Mouse (Mus musculus): ENCODE data around the gene H2-Eb2. TPM values are rescaled to one million over a fixed set of nuclear protein-coding genes. Genes with fewer than 3 reads are reported as not detected.

H2-Eb2 gene
- polyA plus RNA-seq, 1 experiment = 10.0 TPM

- Histone ChIP-seq H3K27ac (ENCODE audit: control insufficient read depth, insufficient read depth, low read length) (peak overlapping the region; percentile 51; the same call in 1 of the 2 replicates), H3K27me3 (ENCODE audit: control insufficient read depth, insufficient read depth, low read length) (no peaks in the 10 kb centered on the region), H3K4me1 (replicated peaks; ENCODE audit: control insufficient read depth, insufficient read depth, low read length) (peaks cover 6% of the 10 kb centered on the region; the same call in 1 of the 2 replicates), H3K4me3 (ENCODE audit: control insufficient read depth, insufficient read depth, low read length) (no peak overlapping the region), H3K36me3 (ENCODE audit: control insufficient read depth, insufficient read depth, low read length) (no peaks in the 10 kb centered on the region)
- no peak for TF ChIP-seq POLR2A (IDR thresholded peaks at IDR 0.05; ENCODE audit: control insufficient read depth, extremely low read depth, insufficient read depth, low read length, poor library complexity)
- TF ChIP-seq CTCF (IDR thresholded peaks at IDR 0.05; ENCODE audit: borderline replicate concordance, control insufficient read depth, extremely low read depth, insufficient read depth, low read length, poor library complexity) = no peak
- peak; percentile 67 for DNase-seq
- 19% methylated on average over 4 of the region's 4 CpGs for WGBS
Observed at GRCm38 (mm10) chr17:34304751-34305150, 20.7 kb upstream of the H2-Eb2 start.

- Histone ChIP-seq H3K4me1 (replicated peaks; ENCODE audit: control insufficient read depth, insufficient read depth, low read length) (peaks cover 11% of the 10 kb centered on the region), H3K4me3 (ENCODE audit: control insufficient read depth, insufficient read depth, low read length) (peak within 1 kb of the TSS; percentile 26), H3K27me3 (ENCODE audit: control insufficient read depth, insufficient read depth, low read length) (no peaks in the 10 kb centered on the region), H3K27ac (ENCODE audit: control insufficient read depth, insufficient read depth, low read length) (peak within 1 kb of the TSS; percentile 75), H3K36me3 (ENCODE audit: control insufficient read depth, insufficient read depth, low read length) (no peaks in the 10 kb centered on the region)
- no peak for TF ChIP-seq POLR2A (IDR thresholded peaks at IDR 0.05; ENCODE audit: control insufficient read depth, extremely low read depth, insufficient read depth, low read length, poor library complexity)
- no peak for TF ChIP-seq CTCF (IDR thresholded peaks at IDR 0.05; ENCODE audit: borderline replicate concordance, control insufficient read depth, extremely low read depth, insufficient read depth, low read length, poor library complexity)
- DNase-seq = peak; percentile 88
Observed at GRCm38 (mm10) chr17:34305380-34306030, 20.0 kb upstream of the H2-Eb2 start, which contains the start of gene H2-Eb1. Gene H2-Eb1 (plus strand): TSS chr17:34305867.

GRCm38 (mm10) chr17:34306407-34306806 lies 19.1 kb upstream of the H2-Eb2 start:
- Histone ChIP-seq H3K4me3 (ENCODE audit: control insufficient read depth, insufficient read depth, low read length) (peak overlapping the region; percentile 23; the same call in 1 of the 2 replicates), H3K27me3 (ENCODE audit: control insufficient read depth, insufficient read depth, low read length) (no peaks in the 10 kb centered on the region), H3K4me1 (replicated peaks; ENCODE audit: control insufficient read depth, insufficient read depth, low read length) (peaks cover 11% of the 10 kb centered on the region), H3K27ac (ENCODE audit: control insufficient read depth, insufficient read depth, low read length) (peak overlapping the region; percentile 33; the same call in 1 of the 2 replicates), H3K36me3 (ENCODE audit: control insufficient read depth, insufficient read depth, low read length) (no peaks in the 10 kb centered on the region)
- 89% methylated on average over 2 of the region's 2 CpGs for WGBS
- no peak for DNase-seq
- no peak for TF ChIP-seq POLR2A (IDR thresholded peaks at IDR 0.05; ENCODE audit: control insufficient read depth, extremely low read depth, insufficient read depth, low read length, poor library complexity)
- TF ChIP-seq CTCF (IDR thresholded peaks at IDR 0.05; ENCODE audit: borderline replicate concordance, control insufficient read depth, extremely low read depth, insufficient read depth, low read length, poor library complexity) = no peak

- no peaks in the 10 kb centered on the region for H3K36me3 ChIP-seq (ENCODE audit: control insufficient read depth, insufficient read depth, low read length)
- H3K4me3 ChIP-seq (ENCODE audit: control insufficient read depth, insufficient read depth, low read length) = no peak overlapping the region
- peaks cover 14% of the 10 kb centered on the region for H3K4me1 ChIP-seq (replicated peaks; ENCODE audit: control insufficient read depth, insufficient read depth, low read length)
- no peak overlapping the region; the same call in 1 of the 2 replicates for H3K27ac ChIP-seq (ENCODE audit: control insufficient read depth, insufficient read depth, low read length)
- H3K27me3 ChIP-seq (ENCODE audit: control insufficient read depth, insufficient read depth, low read length) = no peaks in the 10 kb centered on the region
- no peak for TF ChIP-seq POLR2A (IDR thresholded peaks at IDR 0.05; ENCODE audit: control insufficient read depth, extremely low read depth, insufficient read depth, low read length, poor library complexity)
- TF ChIP-seq CTCF (IDR thresholded peaks at IDR 0.05; ENCODE audit: borderline replicate concordance, control insufficient read depth, extremely low read depth, insufficient read depth, low read length, poor library complexity) = no peak
- no peak for DNase-seq
Observed at GRCm38 (mm10) chr17:34307216-34307615, 18.2 kb upstream of the H2-Eb2 start.

GRCm38 (mm10) chr17:34308161-34308560 lies 17.3 kb upstream of the H2-Eb2 start:
- no peak overlapping the region for H3K27ac ChIP-seq (ENCODE audit: control insufficient read depth, insufficient read depth, low read length)
- H3K36me3 ChIP-seq (ENCODE audit: control insufficient read depth, insufficient read depth, low read length) = no peaks in the 10 kb centered on the region
- 87% methylated on average over 4 of the region's 4 CpGs for WGBS
- DNase-seq = no peak
- no peak for TF ChIP-seq CTCF (IDR thresholded peaks at IDR 0.05; ENCODE audit: borderline replicate concordance, control insufficient read depth, extremely low read depth, insufficient read depth, low read length, poor library complexity)
- no peak for TF ChIP-seq POLR2A (IDR thresholded peaks at IDR 0.05; ENCODE audit: control insufficient read depth, extremely low read depth, insufficient read depth, low read length, poor library complexity)
- H3K4me1 ChIP-seq (replicated peaks; ENCODE audit: control insufficient read depth, insufficient read depth, low read length) = peaks cover 15% of the 10 kb centered on the region
- H3K4me3 ChIP-seq (ENCODE audit: control insufficient read depth, insufficient read depth, low read length) = 0 out of 2 replicates have a peak overlapping the region, but pooled peaks have one; percentile 11
- no peaks in the 10 kb centered on the region for H3K27me3 ChIP-seq (ENCODE audit: control insufficient read depth, insufficient read depth, low read length)

GRCm38 (mm10) chr17:34309225-34309624 lies 16.2 kb upstream of the H2-Eb2 start:
- no peaks in the 10 kb centered on the region for H3K36me3 ChIP-seq (ENCODE audit: control insufficient read depth, insufficient read depth, low read length)
- 48% methylated on average over 10 of the region's 10 CpGs for WGBS
- no peaks in the 10 kb centered on the region for H3K27me3 ChIP-seq (ENCODE audit: control insufficient read depth, insufficient read depth, low read length)
- peaks cover 15% of the 10 kb centered on the region for H3K4me1 ChIP-seq (replicated peaks; ENCODE audit: control insufficient read depth, insufficient read depth, low read length)
- no peak for DNase-seq
- no peak overlapping the region for H3K27ac ChIP-seq (ENCODE audit: control insufficient read depth, insufficient read depth, low read length)
- peak overlapping the region; percentile 87 for H3K4me3 ChIP-seq (ENCODE audit: control insufficient read depth, insufficient read depth, low read length)
- TF ChIP-seq POLR2A (IDR thresholded peaks at IDR 0.05; ENCODE audit: control insufficient read depth, extremely low read depth, insufficient read depth, low read length, poor library complexity) (no peak), CTCF (IDR thresholded peaks at IDR 0.05; ENCODE audit: borderline replicate concordance, control insufficient read depth, extremely low read depth, insufficient read depth, low read length, poor library complexity) (no peak)
